Mouse (Mus musculus) testis, postnatal 14 days (tissue): ENCODE results near the gene Grip1.

Experiments
- DNase-seq: peaks from one replicate; pipeline ENCODE4 v3.0.0; 2021; ENCODE audit warnings: low spot score

The Grip1 gene

GRCm38 (mm10) chr10:119757219-119757618, 303.6 kb downstream of the Grip1 start:
- no peak for DNase-seq

- DNase-seq = peak; percentile 7
Measured at GRCm38 (mm10) chr10:119761451-119762367, 308.1 kb downstream of the Grip1 start.

- DNase-seq = no peak
Measured at GRCm38 (mm10) chr10:119778871-119779270, 325.2 kb downstream of the Grip1 start.

- DNase-seq = no peak
Measured at GRCm38 (mm10) chr10:119779657-119780056, 326.0 kb downstream of the Grip1 start.

GRCm38 (mm10) chr10:119790507-119790906, 336.9 kb downstream of the Grip1 start:
- DNase-seq = no peak

- DNase-seq = no peak
Measured at GRCm38 (mm10) chr10:119802421-119802820, 348.8 kb downstream of the Grip1 start.

GRCm38 (mm10) chr10:119803633-119804422, 350.2 kb downstream of the Grip1 start:
- DNase-seq = no peak

- DNase-seq = no peak
Measured at GRCm38 (mm10) chr10:119804423-119804814, 350.8 kb downstream of the Grip1 start.

GRCm38 (mm10) chr10:119805082-119805481, 351.5 kb downstream of the Grip1 start:
- no peak for DNase-seq

GRCm38 (mm10) chr10:119806151-119806550, 352.5 kb downstream of the Grip1 start:
- DNase-seq = no peak

- DNase-seq = no peak
Measured at GRCm38 (mm10) chr10:119808384-119808783, 354.8 kb downstream of the Grip1 start.

GRCm38 (mm10) chr10:119814087-119814486, 360.5 kb downstream of the Grip1 start:
- no peak for DNase-seq

GRCm38 (mm10) chr10:119816001-119816400, 362.4 kb downstream of the Grip1 start:
- DNase-seq = no peak

- no peak for DNase-seq
Measured at GRCm38 (mm10) chr10:119818381-119818780, 364.8 kb downstream of the Grip1 start.

- no peak for DNase-seq
Measured at GRCm38 (mm10) chr10:119819102-119819681, 365.6 kb downstream of the Grip1 start.

- DNase-seq = no peak
Measured at GRCm38 (mm10) chr10:119819740-119820139, 366.1 kb downstream of the Grip1 start.

- DNase-seq = no peak
Measured at GRCm38 (mm10) chr10:119820428-119820827, 366.8 kb downstream of the Grip1 start.

- no peak for DNase-seq
Measured at GRCm38 (mm10) chr10:119823691-119824090, 370.1 kb downstream of the Grip1 start.

- no peak for DNase-seq
Measured at GRCm38 (mm10) chr10:119824521-119824920, 370.9 kb downstream of the Grip1 start.

GRCm38 (mm10) chr10:119830388-119830956, 376.8 kb downstream of the Grip1 start:
- DNase-seq = peak; percentile 27

GRCm38 (mm10) chr10:119831086-119831485, 377.5 kb downstream of the Grip1 start:
- no peak for DNase-seq

- no peak for DNase-seq
Measured at GRCm38 (mm10) chr10:119833334-119833733, 379.7 kb downstream of the Grip1 start.
